Mouse (Mus musculus) CH12.LX (cell line): ENCODE measurements around the gene Dimt1.

Experiments used
- CHD2 ChIP-seq: IDR thresholded peaks from 2 replicates; pipeline ENCODE4 v1.6.1; 2011; ENCODE audit warnings: low read length, improper control_type of control experiment
- CTCF ChIP-seq, 2 experiments: IDR thresholded peaks in 1 of 2; conservative IDR thresholded peaks in 1 of 2; 2 replicates each; pipeline ENCODE4 v1.5.1; 2011 to 2012; ENCODE audit warnings: low read depth in 2 of 2, low read length in 2 of 2, improper control_type of control experiment in 1 of 2, inconsistent platforms in 1 of 2, mild to moderate bottlenecking in 1 of 2, moderate library complexity in 1 of 2
- ELF1 ChIP-seq: IDR thresholded peaks from 2 replicates; pipeline ENCODE4 v1.6.1; 2014; ENCODE audit warnings: low read depth, mild to moderate bottlenecking, inconsistent platforms, low read length, improper control_type of control experiment
- GABPA ChIP-seq: IDR thresholded peaks from 2 replicates; pipeline ENCODE4 v1.6.1; 2012; ENCODE audit warnings: low read depth, low read length, improper control_type of control experiment, inconsistent platforms; ENCODE audit not compliant: insufficient replicate concordance
- HCFC1 ChIP-seq: IDR thresholded peaks from 2 replicates; pipeline ENCODE4 v1.6.1; 2012; ENCODE audit warnings: low read depth, mild to moderate bottlenecking, inconsistent platforms, low read length, improper control_type of control experiment
- JUND ChIP-seq: conservative IDR thresholded peaks from 2 replicates; pipeline ENCODE4 v1.6.1; 2011; ENCODE audit warnings: low read depth, low read length, improper control_type of control experiment
- KAT2A ChIP-seq: IDR thresholded peaks from 2 replicates; pipeline ENCODE4 v1.6.1; 2012; ENCODE audit warnings: low read length, improper control_type of control experiment, inconsistent platforms; ENCODE audit not compliant: insufficient replicate concordance
- MEF2A ChIP-seq: IDR thresholded peaks from 2 replicates; pipeline ENCODE4 v1.6.1; 2014; ENCODE audit warnings: low read depth, mild to moderate bottlenecking, inconsistent platforms, low read length, improper control_type of control experiment, borderline replicate concordance
- MYC ChIP-seq: IDR thresholded peaks from 2 replicates; pipeline ENCODE4 v1.6.1; 2011; ENCODE audit warnings: low read depth, mild to moderate bottlenecking, improper control_type of control experiment, low read length
- POLR2A ChIP-seq: IDR thresholded peaks from 2 replicates; pipeline ENCODE4 v1.6.1; 2011; ENCODE audit warnings: low read depth, mild to moderate bottlenecking, improper control_type of control experiment, low read length
- RAD21 ChIP-seq: IDR thresholded peaks from 2 replicates; pipeline ENCODE4 v1.6.1; 2011; ENCODE audit warnings: low read depth, mild to moderate bottlenecking, low read length, improper control_type of control experiment, moderate library complexity
- TBP ChIP-seq: conservative IDR thresholded peaks from 2 replicates; pipeline ENCODE4 v1.6.1; 2011; ENCODE audit warnings: low read depth, low read length, improper control_type of control experiment
- UBTF ChIP-seq: IDR thresholded peaks from 2 replicates; pipeline ENCODE4 v1.6.1; 2012; ENCODE audit warnings: low read depth, mild to moderate bottlenecking, inconsistent platforms, low read length, improper control_type of control experiment, moderate library complexity
- USF2 ChIP-seq: conservative IDR thresholded peaks from 2 replicates; pipeline ENCODE4 v1.6.1; 2011; ENCODE audit warnings: low read depth, low read length, improper control_type of control experiment

- no peak for TF ChIP-seq POLR2A
- TF ChIP-seq CTCF (conservative IDR thresholded peaks at IDR 0.05 in 1 of 2, IDR thresholded peaks at IDR 0.05 in 1 of 2; ENCODE audit: low read depth in 2 of 2, low read length in 2 of 2) = no peak
- no peak for TF ChIP-seq RAD21
- no peak for TF ChIP-seq USF2
- TF ChIP-seq GABPA = no peak
- TF ChIP-seq MEF2A = no peak
- no peak for TF ChIP-seq CHD2
- no peak for TF ChIP-seq ELF1
- no peak for TF ChIP-seq HCFC1
- TF ChIP-seq TBP = no peak
- TF ChIP-seq JUND = no peak
- TF ChIP-seq KAT2A = no peak
- TF ChIP-seq UBTF = no peak
- TF ChIP-seq MYC = no peak
Observed at GRCm38 (mm10) chr13:106947583-106947982, 656 bp downstream of the Dimt1 start.
